Mouse (Mus musculus) bone marrow, adult 2 months (tissue): ENCODE results near the gene Ssh2. TPM values are rescaled to one million over a fixed set of nuclear protein-coding genes. Genes with fewer than 3 reads are reported as not detected.

Experiments
- H3K27ac ChIP-seq: fragments of 200-500 bp; 2 replicates; pipeline ENCODE4 v1.5.1; 2012; ENCODE audit warnings: low read depth, mild to moderate bottlenecking, control low read depth, inconsistent platforms, low read length; ENCODE audit not compliant: control insufficient read depth, poor library complexity, insufficient read depth
- H3K4me1 ChIP-seq: fragments of 200-500 bp; 2 replicates; pipeline ENCODE4 v1.6.1; 2011; ENCODE audit warnings: low read length; ENCODE audit not compliant: control insufficient read depth, insufficient read depth
- H3K4me3 ChIP-seq: fragments of 200-500 bp; replicated peaks from 2 replicates; pipeline ENCODE3; 2011; ENCODE audit warnings: mild to moderate bottlenecking, low read depth, low read length, control low read depth; ENCODE audit not compliant: control insufficient read depth
- CTCF ChIP-seq: fragments of 200-500 bp; IDR thresholded peaks from 2 replicates; pipeline ENCODE4 v1.5.1; 2011; ENCODE audit warnings: low read length, control low read depth; ENCODE audit not compliant: control insufficient read depth, insufficient read depth
- POLR2A ChIP-seq: fragments of 200-500 bp; IDR thresholded peaks from 2 replicates; pipeline ENCODE4 v1.6.1; 2011; ENCODE audit warnings: low read depth, mild to moderate bottlenecking, control low read depth, low read length, borderline replicate concordance; ENCODE audit not compliant: control insufficient read depth
- WGBS: fragments of 180-500 bp; shearing (Covaris S2); methylation state at CpG from one replicate; pipeline ENCODE4 v1.1.7; 2018; 5-methylcytosine and 5-hydroxymethylcytosine counted together
- polyA plus RNA-seq: library from polyadenylated mRNA; stranded (reverse); fragments of >200 nt; gene quantifications from 2 replicates; pipeline ENCODE4 v1.2.4, GENCODE M21; 2011; ENCODE audit warnings: low replicate concordance; ENCODE audit not compliant: missing spikeins, insufficient read depth, insufficient read length

Ssh2 gene
- polyA plus RNA-seq, 1 experiment: 21.8 TPM

- 81% methylated on average over 6 of the region's 6 CpGs for WGBS
- H3K4me1 ChIP-seq: no peaks in the 10 kb centered on the region
- TF ChIP-seq CTCF: no peak
- no peak for TF ChIP-seq POLR2A
Measured at GRCm38 (mm10) chr11:77506941-77507340, 290.9 kb downstream of the Ssh2 start.

DNA sequence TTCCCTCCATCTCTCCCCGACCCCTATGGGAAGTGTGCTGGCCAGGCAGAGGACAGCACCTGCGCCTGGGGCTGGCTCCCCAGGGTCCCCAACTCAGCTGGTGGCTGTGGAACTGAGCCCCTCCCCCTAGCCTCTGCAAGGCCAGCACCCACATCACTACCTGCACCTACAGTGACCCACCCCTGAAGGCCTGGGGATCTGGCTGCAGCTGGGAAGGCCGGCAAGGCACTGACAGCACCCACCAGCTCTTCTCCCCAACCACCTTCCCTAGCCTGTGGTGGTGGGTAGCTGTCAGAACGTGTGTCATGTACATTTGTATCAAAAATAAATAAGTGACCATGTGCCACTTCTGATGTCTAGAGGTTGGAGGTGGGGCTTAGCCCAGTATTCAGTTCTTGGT lies 291.3 kb downstream of the Ssh2 start:
- WGBS: 64% methylated on average over 4 of the region's 4 CpGs
- Histone ChIP-seq H3K27ac (no peak overlapping the region), H3K4me1 (peaks cover 1% of the 10 kb centered on the region; the same call in 1 of the 2 replicates), H3K4me3 (no peak overlapping the region)
- TF ChIP-seq POLR2A (no peak), CTCF (no peak)

More at GRCm38 (mm10) chr11:77506941-77507340, 290.9 kb downstream of the Ssh2 start:
- Histone ChIP-seq H3K4me3 (no peak overlapping the region), H3K27ac (no peak overlapping the region)

- WGBS: 27% methylated on average over 49 of the region's 49 CpGs
- Histone ChIP-seq H3K4me3 (peak overlapping the region; percentile 24), H3K27ac (no peak overlapping the region; the same call in 1 of the 2 replicates), H3K4me1 (peaks cover 1% of the 10 kb centered on the region; the same call in 1 of the 2 replicates)
- no peak for TF ChIP-seq POLR2A
- TF ChIP-seq CTCF: peak; percentile 74
Measured at GRCm38 (mm10) chr11:77508068-77509021, 292.3 kb downstream of the Ssh2 start.

Other genes with a start within 250 kb of the Ssh2 start
- 15.6 and 37.7 TPM in 2 replicates for gene Slc6a4, start 217.7 kb upstream of the Ssh2 start, polyA plus RNA-seq
- 14.9 and 20.5 TPM in 2 replicates for gene Nsrp1, start 137.9 kb upstream of the Ssh2 start, polyA plus RNA-seq
- 1.1 and 1.5 TPM in 2 replicates for gene Efcab5, start 27.3 kb upstream of the Ssh2 start, polyA plus RNA-seq
- 0.57 and 1.00 TPM in 2 replicates for gene Coro6, start 246.1 kb downstream of the Ssh2 start, polyA plus RNA-seq